Mouse (Mus musculus) c-Kit-negative CD71-positive TER-119-positive erythroid progenitor cells, embryonic 14.5 days (primary cell): Measurements from ENCODE around the gene Clmn.
"Not testable (repeated sequence)": the region's sequence is repeated elsewhere in the genome, so short reads cannot be mapped to it uniquely, and the experiment has no call there.

Source experiments
- DNase-seq: peaks from one replicate; pipeline ENCODE4 v3.0.0-alpha.2; 2013; ENCODE audit warnings: low read depth, low spot score

The Clmn gene

GRCm38 (mm10) chr12:104838987-104839386 lies 25.9 kb downstream of the Clmn start:
- no peak for DNase-seq

- DNase-seq: no peak
These were observed 26.4 kb downstream of the Clmn start for GRCm38 (mm10) chr12:104838462-104838861.

- DNase-seq: no peak
These were observed 26.9 kb downstream of the Clmn start for GRCm38 (mm10) chr12:104837957-104838401.

DNA sequence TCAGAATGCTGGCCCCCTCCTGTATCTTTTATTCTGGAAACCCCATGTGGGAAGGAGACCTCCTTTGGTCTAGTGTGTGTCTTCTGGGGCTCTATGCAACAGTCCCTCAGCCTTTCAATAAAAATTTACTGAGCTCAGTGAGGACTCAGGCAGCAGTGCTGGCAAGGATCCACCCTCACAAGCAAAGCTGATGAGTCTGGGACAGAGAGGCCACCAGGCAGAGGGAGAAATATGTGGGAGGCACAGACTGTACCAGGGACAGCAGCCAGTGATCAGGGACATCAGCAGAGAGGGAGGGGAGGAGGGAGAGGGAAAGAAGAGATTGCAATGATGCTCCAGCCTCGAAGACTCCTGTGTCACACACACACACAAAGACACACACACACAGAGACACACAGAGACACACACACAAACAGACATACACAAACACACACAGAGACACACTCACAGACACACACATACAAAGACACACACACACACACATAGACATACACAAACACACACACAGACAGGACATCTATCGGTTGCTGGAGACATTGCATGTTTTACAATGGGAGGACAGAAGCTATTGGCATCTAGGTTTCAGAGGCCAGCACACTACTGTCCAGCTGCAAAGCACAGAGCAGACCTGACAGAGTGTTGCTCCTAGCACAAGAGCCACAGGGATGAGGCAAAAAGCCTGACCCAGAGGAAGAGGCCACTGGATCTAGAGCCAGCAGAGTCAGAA lies 27.6 kb downstream of the Clmn start:
- no peak for DNase-seq

- no peak for DNase-seq
These were observed 28.6 kb downstream of the Clmn start for GRCm38 (mm10) chr12:104836230-104836629.

DNA sequence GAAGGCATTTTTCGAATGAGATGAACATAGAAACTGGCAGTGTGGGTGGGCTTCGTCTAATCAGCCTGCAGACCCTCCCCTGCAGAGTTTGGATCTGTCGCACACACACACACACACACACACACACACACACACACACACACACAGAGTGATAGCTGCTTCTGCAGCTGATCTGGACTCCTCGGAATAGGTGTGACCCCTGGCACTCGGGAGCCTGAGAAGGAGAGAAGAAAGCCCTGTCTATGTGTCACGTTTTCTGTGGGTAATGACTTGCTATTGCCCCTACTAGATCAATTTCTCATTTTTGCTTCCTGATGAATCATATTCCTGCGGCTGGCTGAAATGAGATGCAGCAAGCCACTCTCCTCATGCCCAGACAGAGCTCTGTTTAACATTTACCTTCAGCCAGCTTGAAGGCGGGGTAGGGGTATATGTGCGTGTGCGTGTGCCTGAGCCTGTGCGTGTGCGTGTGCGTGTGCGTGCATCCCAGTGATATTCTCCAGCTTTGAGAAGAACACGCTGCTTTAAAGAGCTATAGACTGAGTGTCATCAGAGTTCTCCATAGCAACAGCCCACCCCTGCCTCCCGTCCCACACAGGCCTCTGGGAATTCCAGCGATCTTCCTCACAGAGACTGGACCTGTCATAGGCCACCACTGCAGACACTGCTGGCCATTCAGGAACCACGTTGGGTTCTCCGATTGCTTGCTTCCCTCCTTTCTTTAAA lies 29.3 kb downstream of the Clmn start:
- DNase-seq: no peak

- no peak for DNase-seq
These were observed 30.1 kb downstream of the Clmn start for GRCm38 (mm10) chr12:104834772-104835171.

GRCm38 (mm10) chr12:104830666-104831435 lies 34.0 kb downstream of the Clmn start:
- DNase-seq: no peak

DNA sequence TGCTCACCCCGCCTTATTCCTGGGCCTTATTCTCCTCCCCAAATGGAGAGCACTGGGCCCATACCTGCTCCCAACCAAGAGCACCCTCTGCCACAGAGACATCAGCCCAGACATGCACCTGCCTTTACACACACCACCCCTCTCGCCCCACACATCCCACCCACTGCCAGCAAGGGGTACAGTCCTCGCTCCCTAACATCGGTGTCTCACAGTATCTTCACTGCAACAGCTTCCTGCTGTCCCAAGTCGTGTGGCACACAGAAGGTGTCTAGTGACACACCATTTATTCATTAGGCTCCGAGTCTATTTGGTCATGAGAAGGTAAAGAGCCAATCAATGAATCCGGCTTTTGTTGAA lies 34.6 kb downstream of the Clmn start:
- no peak for DNase-seq

- no peak for DNase-seq
These were observed 35.1 kb downstream of the Clmn start for GRCm38 (mm10) chr12:104829596-104830282.

- not testable (repeated sequence) for DNase-seq
These were observed 35.9 kb downstream of the Clmn start for GRCm38 (mm10) chr12:104828986-104829385.

DNA sequence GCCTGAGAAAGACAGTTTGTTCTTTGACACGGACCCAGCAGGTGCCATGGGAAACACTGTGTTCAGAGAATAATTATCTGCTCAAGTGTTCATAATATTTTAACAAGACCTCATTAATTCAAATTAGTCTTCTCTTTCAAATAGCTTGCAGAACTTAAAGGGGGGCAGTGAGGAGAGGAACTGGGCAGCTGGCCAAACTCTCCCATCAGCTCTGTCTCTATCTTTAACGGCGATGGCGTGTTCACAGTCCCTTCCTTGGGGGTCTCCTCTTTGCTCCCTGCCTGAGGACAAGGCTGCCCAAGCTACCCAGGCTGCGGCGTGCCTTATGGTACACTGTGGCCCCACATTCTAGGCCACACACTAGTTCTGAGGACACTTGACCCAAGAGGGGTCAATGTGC lies 37.2 kb downstream of the Clmn start:
- DNase-seq: no peak

DNA sequence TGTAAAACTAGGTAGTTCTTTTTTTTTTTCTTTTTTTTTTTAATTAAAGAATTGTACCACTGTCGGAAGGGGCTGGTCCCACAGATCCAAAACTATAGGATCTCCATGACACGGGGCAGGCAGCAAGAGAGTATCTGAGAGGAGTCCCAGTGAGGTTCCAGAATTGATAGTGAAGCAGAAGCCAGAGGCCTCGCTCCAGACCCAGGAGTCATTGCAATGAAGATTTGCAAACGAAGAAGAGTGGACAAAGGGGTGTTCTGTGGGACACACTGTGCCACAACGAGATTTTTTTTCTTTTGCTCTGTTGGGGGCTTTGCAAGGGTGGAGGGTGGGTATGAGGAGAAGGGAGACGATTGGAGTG lies 40.0 kb downstream of the Clmn start:
- no peak for DNase-seq

DNA sequence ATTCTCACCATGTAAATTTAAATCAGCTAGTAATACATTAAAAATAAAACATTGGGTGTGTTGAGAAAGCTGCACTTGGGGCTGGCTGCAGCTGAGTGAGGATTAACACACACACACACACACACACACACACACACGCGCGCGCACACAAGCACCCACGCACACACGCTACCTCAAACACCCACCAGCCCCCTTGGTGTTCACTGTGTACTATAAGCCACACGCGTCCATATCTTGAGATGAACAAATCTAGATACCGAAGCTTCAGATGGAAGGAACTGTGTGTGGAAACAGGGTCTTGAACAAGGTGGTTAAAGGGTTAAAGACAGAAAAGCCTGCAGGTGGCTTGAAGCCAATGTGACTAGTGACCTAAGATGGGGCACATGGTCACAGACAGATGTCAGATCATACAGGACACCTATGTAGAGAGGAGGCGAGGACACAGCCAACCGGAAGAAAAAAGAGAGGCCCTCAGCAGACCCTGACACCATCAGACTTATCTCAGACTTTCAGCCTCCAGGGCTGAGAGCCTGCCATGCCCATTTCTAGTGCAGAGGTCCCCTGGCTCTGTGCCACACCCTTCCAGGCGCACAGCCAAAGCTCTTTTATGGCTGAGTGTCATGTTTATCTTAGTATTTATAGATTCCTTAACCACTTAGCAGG lies 40.5 kb downstream of the Clmn start:
- DNase-seq: peak; percentile 64

DNA sequence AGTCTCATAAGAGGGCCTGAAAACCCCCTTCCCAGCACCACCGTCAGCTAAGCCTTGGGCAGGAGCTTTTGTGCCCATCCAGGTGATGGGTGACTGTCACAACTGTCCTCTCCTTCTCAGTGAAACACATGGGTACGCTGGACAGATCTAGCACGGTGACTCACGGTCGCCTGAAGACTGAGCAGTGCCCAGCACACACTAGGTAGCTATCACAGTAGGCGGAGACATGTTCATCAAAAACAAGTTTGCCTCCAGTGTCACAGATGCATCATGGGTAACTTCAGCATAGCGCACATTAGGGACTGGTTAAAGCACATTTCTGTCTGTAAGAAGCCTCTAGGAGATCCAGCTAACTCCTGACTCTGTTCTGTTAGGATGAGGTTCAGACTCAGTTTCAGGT lies 41.2 kb downstream of the Clmn start:
- no peak for DNase-seq

DNA sequence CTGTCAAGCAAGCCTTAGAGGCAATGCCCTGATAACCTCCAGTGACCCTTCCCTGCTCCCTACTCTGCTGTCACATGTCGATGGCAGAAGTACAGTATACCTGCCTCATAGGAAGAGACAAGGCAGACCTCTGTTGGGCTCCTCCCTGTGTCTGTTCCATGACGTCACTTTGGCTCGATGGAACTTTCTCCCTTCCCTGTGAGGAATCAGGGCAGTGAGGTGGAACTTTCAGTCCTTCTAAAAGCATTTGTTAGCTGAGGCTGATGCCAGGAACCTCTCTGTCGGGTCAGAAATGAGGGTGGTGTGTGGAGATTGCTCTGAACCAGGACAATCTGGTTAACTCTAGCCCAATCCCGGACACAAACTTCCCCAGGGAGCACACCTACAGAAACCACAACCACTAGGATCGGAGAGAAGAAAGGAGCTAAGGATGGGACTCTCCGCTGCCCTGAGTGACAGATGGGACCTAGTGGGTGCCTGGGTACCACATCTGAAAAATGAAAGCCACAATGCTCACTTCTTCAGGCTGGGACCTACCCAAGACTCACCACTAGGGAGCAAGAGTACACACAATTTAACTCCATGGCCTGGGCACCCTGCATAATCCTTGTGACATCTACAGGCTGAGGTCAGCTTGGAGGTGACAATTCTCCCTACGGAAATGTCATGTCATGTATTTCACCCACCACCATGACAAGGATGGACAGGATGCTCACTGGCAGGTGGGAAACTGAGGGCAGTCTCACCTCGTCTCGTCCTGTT lies 41.9 kb downstream of the Clmn start:
- DNase-seq: no peak

DNA sequence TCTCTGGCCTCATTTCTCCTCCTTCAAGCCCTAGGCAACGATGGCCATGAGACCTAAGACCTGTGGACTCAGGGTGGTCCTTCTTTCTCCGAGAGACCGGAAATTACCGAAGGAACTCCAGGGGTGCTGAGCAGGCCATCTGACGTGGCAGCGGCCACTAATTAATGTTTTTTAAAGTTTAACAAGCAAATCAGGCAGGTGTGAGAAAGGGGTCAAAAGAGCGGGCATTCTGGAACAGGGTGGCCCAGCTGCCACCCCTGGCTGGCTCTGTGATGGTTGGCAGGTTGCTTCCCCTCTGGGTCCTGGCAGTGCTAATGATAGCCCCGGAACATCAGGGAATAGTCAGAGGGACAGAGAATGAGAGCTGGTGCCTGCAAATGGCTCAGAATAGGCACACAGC lies 42.7 kb downstream of the Clmn start:
- no peak for DNase-seq

DNA sequence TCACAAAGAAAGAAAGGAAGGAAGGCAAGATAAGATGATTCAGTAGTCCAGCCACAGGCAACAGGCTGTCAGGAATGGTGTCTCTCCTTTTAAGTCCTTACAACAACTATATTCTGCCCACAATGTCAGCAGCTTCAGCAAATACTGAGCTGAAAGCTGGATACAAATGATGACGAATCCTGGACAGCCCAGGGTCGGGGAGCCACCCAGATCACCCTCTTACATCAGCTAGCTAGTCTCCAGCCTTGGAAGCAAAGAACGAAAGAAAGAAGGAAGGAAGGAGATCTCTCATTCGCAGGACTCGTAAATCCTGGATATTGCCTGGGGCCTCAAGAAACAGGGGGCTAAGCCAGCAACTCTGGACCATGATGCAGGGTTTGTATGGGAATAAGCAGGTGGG lies 44.8 kb downstream of the Clmn start:
- DNase-seq: no peak

DNA sequence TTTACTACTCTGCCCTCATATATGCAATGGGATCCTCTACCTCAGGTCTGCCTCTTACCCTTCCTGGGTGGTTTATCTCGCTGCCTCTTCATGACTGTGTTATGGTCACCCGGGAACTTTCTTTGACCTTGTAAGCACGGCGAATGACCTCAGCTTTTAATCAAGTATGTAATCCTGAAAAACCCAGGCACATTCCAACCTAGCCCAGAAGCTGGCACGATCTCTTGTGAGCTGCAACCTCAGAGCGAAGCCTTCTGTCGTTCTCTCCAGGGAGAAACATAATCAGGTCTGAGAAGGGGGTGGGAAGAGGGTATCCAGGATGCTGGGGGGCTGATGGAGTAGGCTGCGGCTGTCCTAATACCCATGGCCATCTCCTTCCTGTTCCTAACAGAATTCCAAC lies 45.8 kb downstream of the Clmn start:
- DNase-seq: no peak

DNA sequence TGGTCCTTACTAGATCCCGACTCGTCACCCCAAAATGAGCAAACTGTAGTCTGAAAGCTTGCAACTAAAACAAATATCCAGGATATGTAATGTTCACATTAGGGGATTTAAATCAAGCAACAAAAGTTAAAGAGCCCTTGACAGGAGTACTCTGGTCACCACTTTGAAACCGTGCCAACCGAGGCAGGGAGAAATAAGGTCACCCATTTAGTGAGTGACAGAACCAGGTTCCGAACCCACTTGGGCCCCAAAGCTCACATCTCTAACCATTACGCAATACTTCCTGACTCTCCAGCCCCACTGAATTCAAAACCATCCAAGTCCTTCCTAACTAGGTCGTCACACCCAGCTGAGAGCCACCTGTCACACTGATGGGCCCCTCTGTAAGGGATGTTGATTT lies 46.8 kb downstream of the Clmn start:
- DNase-seq: no peak
